In the genomic region with DNA sequence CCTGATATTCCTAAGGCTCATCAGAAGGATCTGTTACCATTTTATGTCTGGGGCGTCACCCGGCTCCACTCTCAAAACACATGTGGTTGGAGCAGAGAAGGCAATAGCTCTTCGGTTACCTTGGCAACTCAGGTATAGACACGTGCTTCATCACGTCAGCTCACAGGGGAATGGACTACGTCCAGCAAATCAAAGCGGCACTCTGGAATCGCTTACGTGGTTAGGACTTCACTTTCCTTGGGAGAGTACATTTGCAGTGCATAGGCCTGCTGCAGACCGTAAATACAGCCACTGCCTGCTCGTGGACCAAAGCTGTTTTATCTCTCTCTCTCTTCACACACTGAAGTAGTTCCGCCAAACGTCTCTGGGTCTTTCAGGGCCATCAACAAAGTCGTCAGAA, we compare ENCODE assay signal across 19 mouse cellular contexts.
DNase-seq lines count a peak whose midpoint lies in the region; ATAC-seq and TF ChIP-seq lines count a peak whose summit lies in the region.
"Had no signal": no experiment of that assay in that cellular context is flagged by ENCODE, and none has a peak within 500 bp of the region (broad histone marks: within the 10 kb centered on the region; RNA-seq: fewer than 3 reads in every experiment).

No protein-coding gene starts in this region.

- TF ChIP-seq CTCF in heart, adult 2 months (IDR thresholded peaks at IDR 0.05): no peak
- TF ChIP-seq CTCF in midbrain, postnatal 0 days (IDR thresholded peaks at IDR 0.05): no peak

- ATAC-seq in heart, embryonic 16.5 days (replicated peaks; ENCODE audit: extremely low read depth, insufficient read depth, low FRiP score): peak; percentile 56; the same call in 1 of the 2 replicates
- 0 out of 2 replicates have a peak, but pooled peaks have one; percentile 48 for ATAC-seq in midbrain, embryonic 15.5 days (replicated peaks)
- no peak for ATAC-seq in midbrain, embryonic 13.5 days
- ATAC-seq in embryonic facial prominence, embryonic 14.5 days (ENCODE audit: low read depth): peak; percentile 75
- ATAC-seq in midbrain, postnatal 0 days (ENCODE audit: low FRiP score): peak; percentile 60; the same call in 1 of the 2 replicates
- ATAC-seq: forebrain, embryonic 14.5 days had no signal

- no peaks in the 10 kb centered on the region for H3K9me3 ChIP-seq in heart, embryonic 16.5 days (replicated peaks; ENCODE audit: control insufficient read depth, low read length)
- no peaks in the 10 kb centered on the region for H3K9me3 ChIP-seq in midbrain, embryonic 15.5 days
- H3K9me3 ChIP-seq in midbrain, embryonic 13.5 days: no peaks in the 10 kb centered on the region
- H3K9me3 ChIP-seq in embryonic facial prominence, embryonic 14.5 days (ENCODE audit: control insufficient read depth, low read length): no peaks in the 10 kb centered on the region
- H3K9me3 ChIP-seq in midbrain, postnatal 0 days (ENCODE audit: low read length): no peaks in the 10 kb centered on the region
- H3K9me3 ChIP-seq: hindbrain, embryonic 15.5 days; liver, embryonic 15.5 days; neural tube, embryonic 12.5 days had no signal

- H3K9ac ChIP-seq in heart, embryonic 16.5 days (ENCODE audit: low read length): no peak overlapping the region
- no peak overlapping the region for H3K9ac ChIP-seq in heart, adult 2 months (ENCODE audit: low read depth, low read length)
- no peak overlapping the region for H3K9ac ChIP-seq in midbrain, embryonic 15.5 days
- H3K9ac ChIP-seq in midbrain, embryonic 13.5 days (replicated peaks): no peak overlapping the region
- H3K9ac ChIP-seq in embryonic facial prominence, embryonic 14.5 days (ENCODE audit: low read depth, low read length): no peak overlapping the region
- no peak overlapping the region for H3K9ac ChIP-seq in midbrain, postnatal 0 days (replicated peaks; ENCODE audit: low read length, poor library complexity, severe bottlenecking)
- H3K9ac ChIP-seq: hindbrain, embryonic 15.5 days; liver, embryonic 15.5 days; neural tube, embryonic 12.5 days had no signal

- H3K4me2 ChIP-seq in heart, embryonic 16.5 days (ENCODE audit: low read depth, low read length): peak overlapping the region; percentile 10
- H3K4me2 ChIP-seq in midbrain, embryonic 15.5 days: no peak overlapping the region
- no peak overlapping the region for H3K4me2 ChIP-seq in midbrain, embryonic 13.5 days (replicated peaks)
- no peak overlapping the region for H3K4me2 ChIP-seq in embryonic facial prominence, embryonic 14.5 days (ENCODE audit: low read depth, low read length)
- no peak overlapping the region for H3K4me2 ChIP-seq in midbrain, postnatal 0 days (ENCODE audit: low read depth, low read length, poor library complexity, severe bottlenecking)
- H3K4me2 ChIP-seq: heart, embryonic 11.5 days; hindbrain, embryonic 15.5 days; liver, embryonic 15.5 days; neural tube, embryonic 12.5 days had no signal

- H3K27ac ChIP-seq in heart, embryonic 16.5 days (ENCODE audit: low read length): no peak overlapping the region
- H3K27ac ChIP-seq in heart, adult 2 months: no peak overlapping the region
- H3K27ac ChIP-seq in midbrain, embryonic 15.5 days: no peak overlapping the region
- H3K27ac ChIP-seq in midbrain, embryonic 13.5 days: no peak overlapping the region
- peak overlapping the region; percentile 39 for H3K27ac ChIP-seq in embryonic facial prominence, embryonic 14.5 days (replicated peaks; ENCODE audit: low read depth, low read length)
- H3K27ac ChIP-seq in midbrain, postnatal 0 days (ENCODE audit: low read depth, low read length): no peak overlapping the region
- H3K27ac ChIP-seq: hindbrain, embryonic 15.5 days; liver, embryonic 15.5 days; neural tube, embryonic 12.5 days had no signal

- no peaks in the 10 kb centered on the region for H3K79me2 ChIP-seq in heart, adult 2 months (replicated peaks; ENCODE audit: control insufficient read depth, insufficient read depth, low read length)

- no peak for DNase-seq in heart, adult 2 months
- DNase-seq in embryonic facial prominence, embryonic 14.5 days (ENCODE audit: low spot score): peak; percentile 83
- peak; percentile 49 for DNase-seq in midbrain, postnatal 0 days (ENCODE audit: low spot score)
- no peak for DNase-seq in left cerebral cortex, adult 18-20 months (ENCODE audit: low spot score in 2 of 2)
- DNase-seq: adrenal gland, adult 2 months; B cell, adult 2 months; cerebellum, postnatal 10 days; kidney, postnatal 14 days; layer of hippocampus, adult 9-11 months; right cerebral cortex, postnatal 4 days; thymus, postnatal 14 days had no signal

- no peaks in the 10 kb centered on the region for H3K27me3 ChIP-seq in heart, embryonic 16.5 days (ENCODE audit: control insufficient read depth, insufficient read depth, low read length)
- H3K27me3 ChIP-seq in heart, adult 2 months (ENCODE audit: control insufficient read depth, insufficient read depth, low read length): no peaks in the 10 kb centered on the region
- H3K27me3 ChIP-seq in midbrain, embryonic 15.5 days (replicated peaks): 0 out of 2 replicates have a peak, but pooled peaks cover 4% of the 10 kb centered on the region
- H3K27me3 ChIP-seq in midbrain, embryonic 13.5 days: peaks cover 17% of the 10 kb centered on the region
- no peaks in the 10 kb centered on the region for H3K27me3 ChIP-seq in embryonic facial prominence, embryonic 14.5 days (replicated peaks; ENCODE audit: control insufficient read depth, insufficient read depth, low read length)
- H3K27me3 ChIP-seq in midbrain, postnatal 0 days (ENCODE audit: insufficient read depth, low read length): no peaks in the 10 kb centered on the region
- H3K27me3 ChIP-seq: liver, embryonic 15.5 days had no signal

- no peak for TF ChIP-seq EP300 in heart, adult 2 months (IDR thresholded peaks at IDR 0.05; ENCODE audit: insufficient read depth, low read depth, low read length)

- WGBS in heart, embryonic 16.5 days: 32% methylated on average over 14 of the region's 14 CpGs
- WGBS in heart, adult 2 months: 53% methylated on average over 14 of the region's 14 CpGs
- 53% methylated on average over 14 of the region's 14 CpGs for WGBS in midbrain, embryonic 15.5 days
- 59% methylated on average over 14 of the region's 14 CpGs for WGBS in midbrain, embryonic 13.5 days
- WGBS in embryonic facial prominence, embryonic 14.5 days: 31% methylated on average over 14 of the region's 14 CpGs
- 44% methylated on average over 14 of the region's 14 CpGs for WGBS in midbrain, postnatal 0 days

- H3K4me1 ChIP-seq in heart, embryonic 16.5 days (ENCODE audit: control insufficient read depth, insufficient read depth, low read length): peaks cover 14% of the 10 kb centered on the region
- H3K4me1 ChIP-seq in heart, adult 2 months (ENCODE audit: control insufficient read depth, insufficient read depth, low read length): no peaks in the 10 kb centered on the region
- peaks cover 8% of the 10 kb centered on the region for H3K4me1 ChIP-seq in midbrain, embryonic 15.5 days
- H3K4me1 ChIP-seq in midbrain, embryonic 13.5 days (replicated peaks): peaks cover 9% of the 10 kb centered on the region
- peaks cover 14% of the 10 kb centered on the region for H3K4me1 ChIP-seq in embryonic facial prominence, embryonic 14.5 days (ENCODE audit: control insufficient read depth, insufficient read depth, low read length)
- 0 out of 2 replicates have a peak, but pooled peaks cover 4% of the 10 kb centered on the region for H3K4me1 ChIP-seq in midbrain, postnatal 0 days (ENCODE audit: insufficient read depth, low read length)
- H3K4me1 ChIP-seq: liver, embryonic 15.5 days had no signal

- H3K4me3 ChIP-seq in heart, embryonic 16.5 days (ENCODE audit: low read length): no peak overlapping the region
- no peak overlapping the region for H3K4me3 ChIP-seq in heart, adult 2 months
- H3K4me3 ChIP-seq in midbrain, embryonic 15.5 days: no peak overlapping the region
- H3K4me3 ChIP-seq in midbrain, embryonic 13.5 days (replicated peaks): no peak overlapping the region
- H3K4me3 ChIP-seq in embryonic facial prominence, embryonic 14.5 days (ENCODE audit: low read depth, low read length): no peak overlapping the region
- no peak overlapping the region for H3K4me3 ChIP-seq in midbrain, postnatal 0 days (ENCODE audit: low read depth, low read length)
- H3K4me3 ChIP-seq: hindbrain, embryonic 15.5 days; liver, embryonic 15.5 days; neural tube, embryonic 12.5 days had no signal

- TF ChIP-seq POLR2A in heart, adult 2 months (IDR thresholded peaks at IDR 0.05; ENCODE audit: insufficient read depth, low read depth, low read length): no peak

- H3K36me3 ChIP-seq in heart, embryonic 16.5 days (ENCODE audit: control insufficient read depth, insufficient read depth): no peaks in the 10 kb centered on the region
- no peaks in the 10 kb centered on the region for H3K36me3 ChIP-seq in heart, adult 2 months (ENCODE audit: control insufficient read depth, insufficient read depth, low read length)
- H3K36me3 ChIP-seq in midbrain, embryonic 15.5 days (replicated peaks): no peaks in the 10 kb centered on the region
- H3K36me3 ChIP-seq in midbrain, embryonic 13.5 days: no peaks in the 10 kb centered on the region
- no peaks in the 10 kb centered on the region for H3K36me3 ChIP-seq in embryonic facial prominence, embryonic 14.5 days (ENCODE audit: control insufficient read depth, insufficient read depth, low read length)
- no peaks in the 10 kb centered on the region for H3K36me3 ChIP-seq in midbrain, postnatal 0 days (ENCODE audit: insufficient read depth, low read length)
- H3K36me3 ChIP-seq: hindbrain, embryonic 15.5 days; liver, embryonic 15.5 days; neural tube, embryonic 12.5 days had no signal

- intact Hi-C loops in heart, adult 2 months (cut with DNase I): loop anchor here (5.0 to 10.0 kb wide), 4 partner anchors 102 to 712 kb away; partner anchors contain the start of gene Rybp

Comparison
In these comparisons a context has a peak if more than half of its experiments do, and no peak if none do; other contexts are left out.
1. DNase-seq: peak in embryonic facial prominence, embryonic 14.5 days (single experiment) and midbrain, postnatal 0 days (single experiment); none in heart, adult 2 months (0 of 2) and left cerebral cortex, adult 18-20 months (0 of 2).